Mouse (Mus musculus): Measurements from ENCODE around the gene Akr7a5.

- TF ChIP-seq POLR2A (IDR thresholded peaks at IDR 0.05; ENCODE audit: extremely low read depth, insufficient read depth, low read length) (no peak), CTCF (IDR thresholded peaks at IDR 0.05; ENCODE audit: low read depth, low read length) (no peak)
These were observed 8.3 kb upstream of the Akr7a5 start for GRCm38 (mm10) chr4:139302241-139302640.
